In the genomic region with DNA sequence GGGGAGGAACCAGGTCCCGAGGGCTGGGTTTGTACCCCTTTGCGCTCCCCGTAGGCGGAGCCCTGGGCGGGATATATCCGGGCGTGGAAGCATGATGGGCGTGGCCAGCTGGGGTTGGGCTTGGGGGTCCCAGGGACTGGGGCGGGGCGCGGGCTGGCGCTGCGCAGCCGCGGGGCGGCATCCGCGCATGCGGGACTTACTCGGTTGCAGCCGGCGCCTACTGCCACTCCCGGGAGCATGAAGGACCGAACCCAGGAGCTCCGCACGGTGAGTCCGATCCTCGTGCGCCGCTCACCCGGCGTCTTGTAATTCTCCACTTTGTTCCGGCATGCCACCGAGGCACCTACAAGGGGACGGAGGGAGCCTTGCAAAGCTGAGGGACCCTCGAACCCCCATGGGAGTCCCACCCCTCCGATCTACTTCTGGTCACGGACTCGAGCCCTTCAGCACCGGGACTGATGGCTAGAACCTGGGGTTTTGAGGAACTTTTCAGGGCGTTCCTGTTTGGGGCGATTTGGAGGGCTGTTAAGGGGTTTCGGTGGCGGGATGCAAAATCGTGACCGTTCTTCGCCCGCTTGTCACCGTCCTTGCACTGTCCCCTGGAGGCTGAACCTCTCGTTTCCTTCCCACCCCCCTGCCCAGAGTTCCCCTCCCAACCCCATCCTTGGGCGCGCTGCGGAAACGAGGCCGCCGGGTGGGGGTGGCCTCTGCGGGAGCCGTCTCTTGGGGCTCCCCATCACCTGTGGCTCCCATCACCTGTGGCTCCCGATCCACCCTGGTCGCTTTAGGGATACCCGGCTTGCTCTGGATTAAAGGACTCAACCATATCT, we compare ENCODE assay signal across 8 mouse cellular contexts. TPM values are rescaled to one million over a fixed set of nuclear protein-coding genes. Genes with fewer than 3 reads are reported as not detected.
A peak's percentile ranks its signal among the peaks of the same experiment; 100 is the strongest.
DNase-seq lines count a peak whose midpoint lies in the region; ATAC-seq and TF ChIP-seq lines count a peak whose summit lies in the region.

A gene (plus strand): TSS at position 139 of the 830 bp plus-strand sequence.

- peak within 1 kb of the TSS; percentile 96 for H3K4me2 ChIP-seq in forebrain, embryonic 16.5 days (ENCODE audit: low read length)
- peak within 1 kb of the TSS; percentile 74 for H3K4me2 ChIP-seq in lung, embryonic 14.5 days

- peak within 1 kb of the TSS; percentile 70 to 99 for H3K4me3 ChIP-seq in ES-E14 (ENCODE audit: insufficient read depth in 1 of 2, low read depth in 1 of 2, low read length in 2 of 2, poor library complexity in 1 of 2, severe bottlenecking in 1 of 2)
- H3K4me3 ChIP-seq in forebrain, embryonic 16.5 days (replicated peaks; ENCODE audit: low read length) = peak within 1 kb of the TSS; percentile 69
- peak within 1 kb of the TSS; percentile 98 for H3K4me3 ChIP-seq in layer of hippocampus, adult 2 months
- peak within 1 kb of the TSS; percentile 60 for H3K4me3 ChIP-seq in lung, embryonic 14.5 days (ENCODE audit: low read depth, low read length)

- peak within 1 kb of the TSS; percentile 73 for H3K9ac ChIP-seq in ES-E14 (ENCODE audit: insufficient read depth, low read depth, low read length, poor library complexity, severe bottlenecking)
- peak within 1 kb of the TSS; percentile 75 for H3K9ac ChIP-seq in forebrain, embryonic 16.5 days (replicated peaks; ENCODE audit: low read depth, low read length)
- peak within 1 kb of the TSS; percentile 64 for H3K9ac ChIP-seq in lung, embryonic 14.5 days

- H3K27ac ChIP-seq in ES-E14 (ENCODE audit: insufficient read depth, low read depth, low read length, poor library complexity, severe bottlenecking) = no peak within 1 kb of the TSS
- no peak within 1 kb of the TSS for H3K27ac ChIP-seq in forebrain, embryonic 16.5 days (ENCODE audit: low read length)
- H3K27ac ChIP-seq in layer of hippocampus, adult 2 months = peak within 1 kb of the TSS; percentile 83
- H3K27ac ChIP-seq in lung, embryonic 14.5 days (ENCODE audit: low read depth) = peak within 1 kb of the TSS; percentile 50; the same call in 1 of the 2 replicates

- in situ Hi-C loops in ES-E14 (cut with MboI; ENCODE audit: low sequenced_read_pairs in 2 of 2, unreplicated experiment in 2 of 2) = no loop called here

- DNase-seq in ES-E14 (ENCODE audit: low read depth, low spot score) = peak; percentile 89
- DNase-seq in c-Kit-positive CD71-positive TER-119-negative erythroid progenitor cells, embryonic 14.5 days (ENCODE audit: low read depth) = peak; percentile 76
- peak; percentile 88 for DNase-seq in heart, postnatal 25 days (ENCODE audit: low spot score)
- peak; percentile 87 to 91 for DNase-seq in layer of hippocampus, adult 2 months (ENCODE audit: low spot score in 2 of 2)
- DNase-seq in lung, embryonic 14.5 days = peak; percentile 98
- DNase-seq in ovary, adult 18-20 months (ENCODE audit: low spot score) = peak; percentile 89
- DNase-seq in thymus, postnatal 0 days (ENCODE audit: low spot score) = peak; percentile 92

- no peak for TF ChIP-seq CTCF in layer of hippocampus, adult 2 months (conservative IDR thresholded peaks at IDR 0.05)
- TF ChIP-seq CTCF in lung, embryonic 14.5 days (IDR thresholded peaks at IDR 0.05; ENCODE audit: low read depth) = no peak

- intact Hi-C loops in heart, postnatal 25 days (cut with DNase I) = loop anchor here (5.0 kb wide), 1 partner anchor 39 kb away; a partner anchor contains a TSS

- peaks cover 0 to 5% of the 10 kb centered on the region in 2 experiments; a peak in 3 of 4 replicates for H3K4me1 ChIP-seq in ES-E14 (ENCODE audit: control insufficient read depth in 2 of 2, insufficient read depth in 2 of 2, low read length in 2 of 2, poor library complexity in 1 of 2)
- peaks cover 21% of the 10 kb centered on the region for H3K4me1 ChIP-seq in forebrain, embryonic 16.5 days (replicated peaks; ENCODE audit: control insufficient read depth, insufficient read depth, low read length)
- peaks cover 22% of the 10 kb centered on the region for H3K4me1 ChIP-seq in lung, embryonic 14.5 days (ENCODE audit: insufficient read depth)

- H3K36me3 ChIP-seq in ES-E14 (ENCODE audit: control insufficient read depth, insufficient read depth, low read length, poor library complexity, severe bottlenecking) = no peaks in the 10 kb centered on the region
- no peaks in the 10 kb centered on the region for H3K36me3 ChIP-seq in forebrain, embryonic 16.5 days (ENCODE audit: control insufficient read depth, insufficient read depth)
- H3K36me3 ChIP-seq in lung, embryonic 14.5 days (ENCODE audit: insufficient read depth) = no peaks in the 10 kb centered on the region

- peak; percentile 96 for ATAC-seq in forebrain, embryonic 16.5 days
- ATAC-seq in lung, embryonic 14.5 days (ENCODE audit: insufficient read depth) = peak; percentile 91

- no peaks in the 10 kb centered on the region for H3K9me3 ChIP-seq in ES-E14 (ENCODE audit: control insufficient read depth, insufficient read depth, low read depth, low read length)
- no peaks in the 10 kb centered on the region for H3K9me3 ChIP-seq in forebrain, embryonic 16.5 days (ENCODE audit: control insufficient read depth, low read length)
- H3K9me3 ChIP-seq in lung, embryonic 14.5 days (ENCODE audit: low read depth, low read length) = no peaks in the 10 kb centered on the region

- no peaks in the 10 kb centered on the region for H3K27me3 ChIP-seq in forebrain, embryonic 16.5 days (replicated peaks; ENCODE audit: control insufficient read depth, insufficient read depth, low read length)
- H3K27me3 ChIP-seq in lung, embryonic 14.5 days (ENCODE audit: insufficient read depth, low read length) = no peaks in the 10 kb centered on the region

- under 1% methylated on average over 61 of the region's 61 CpGs for WGBS in forebrain, embryonic 16.5 days
- under 1% methylated on average over 61 of the region's 61 CpGs for WGBS in lung, embryonic 14.5 days

TF ChIP-seq in ES-E14, 5 proteins besides CTCF, POLR2A, EP300 and RAD21:
- no peak for TF ChIP-seq CHD2 (IDR thresholded peaks at IDR 0.05; ENCODE audit: low read depth, low read length)
- no peak for TF ChIP-seq HCFC1 (IDR thresholded peaks at IDR 0.05; ENCODE audit: borderline replicate concordance, insufficient read depth, low read length)
- no peak for TF ChIP-seq MAFK (IDR thresholded peaks at IDR 0.05; ENCODE audit: insufficient read depth, low read depth, low read length)
- no peak for TF ChIP-seq ZC3H11A (IDR thresholded peaks at IDR 0.05; ENCODE audit: borderline replicate concordance, low read depth, low read length)
- TF ChIP-seq ZNF384 (IDR thresholded peaks at IDR 0.05; ENCODE audit: low read depth, low read length) = no peak

RNA-seq across cellular contexts. Expression of the gene that starts here (rescaled TPM):
- total RNA-seq in ES-E14 (2012; rRNA removed) = 9.5 and 14.6 TPM in 2 replicates
- polyA plus RNA-seq in forebrain, embryonic 16.5 days (2015; fragmentation: Nextera tagmentation; extraction: Ambion mirVana) = 81.6 and 110 TPM in 2 replicates
- 1 to 10 TPM; 2.2 to 2.3 TPM for total RNA-seq in heart, postnatal 25 days (2021)
- 10 to 100 TPM; 92.3 to 97.6 TPM for total RNA-seq in layer of hippocampus, adult 2 months (2021)
- polyA plus RNA-seq in lung, embryonic 14.5 days (2014; fragmentation: Nextera tagmentation; extraction: Ambion mirVana) = 13.2 and 14.5 TPM in 2 replicates
- polyA plus RNA-seq in thymus, postnatal 0 days (2015; fragmentation: Nextera tagmentation; extraction: Ambion mirVana) = 3.2 and 3.3 TPM in 2 replicates

Comparison
In these comparisons a context has a peak if more than half of its experiments do, and no peak if none do; other contexts are left out.
1. H3K27ac ChIP-seq: peak in layer of hippocampus, adult 2 months (single experiment) and lung, embryonic 14.5 days (single experiment); none in ES-E14 (single experiment) and forebrain, embryonic 16.5 days (single experiment).
2. Peak in every context shown above with its lines, with median percentiles within 50 percentile points of each other: DNase-seq, H3K4me3 ChIP-seq and H3K9ac ChIP-seq.